Mouse (Mus musculus) kidney, postnatal 0 days (tissue): ENCODE data around the gene Cog4. TPM values are rescaled to one million over a fixed set of nuclear protein-coding genes. Genes with fewer than 3 reads are reported as not detected.

Source experiments
- ATAC-seq: fragments of 200-750 bp; cut with Nextera tagmentation; replicated peaks from 2 replicates; pipeline ENCODE4 v1.8.0; 2017; ENCODE audit warnings: low read depth, moderate number of reproducible peaks, moderate TSS enrichment, moderate library complexity; ENCODE audit not compliant: low FRiP score
- DNase-seq: peaks from one replicate; pipeline ENCODE4 v3.0.0-alpha.2; 2016; ENCODE audit warnings: low spot score
- H3K27ac ChIP-seq: fragments of 300-500 bp; sonication (generic); 2 replicates; pipeline ENCODE4 v1.5.1; 2014; ENCODE audit warnings: mild to moderate bottlenecking
- H3K27me3 ChIP-seq: fragments of 300-500 bp; sonication (generic); 2 replicates; pipeline ENCODE4 v1.6.1; 2014; ENCODE audit warnings: low read length, mixed read lengths; ENCODE audit not compliant: insufficient read depth
- H3K36me3 ChIP-seq: fragments of 300-500 bp; sonication (generic); 2 replicates; pipeline ENCODE4 v1.6.1; 2014; ENCODE audit warnings: low read length, mixed read lengths; ENCODE audit not compliant: insufficient read depth
- H3K4me1 ChIP-seq: fragments of 300-500 bp; sonication (generic); replicated peaks from 2 replicates; pipeline ENCODE4 v1.6.1; 2014; ENCODE audit warnings: antibody characterized with exemption, low read length, mixed read lengths; ENCODE audit not compliant: insufficient read depth
- H3K4me2 ChIP-seq: fragments of 300-500 bp; sonication (generic); 2 replicates; pipeline ENCODE4 v1.6.1; 2014; ENCODE audit warnings: mild to moderate bottlenecking, low read length, moderate library complexity, mixed read lengths
- H3K4me3 ChIP-seq: fragments of 300-500 bp; sonication (generic); replicated peaks from 2 replicates; pipeline ENCODE4 v1.5.1; 2014; ENCODE audit warnings: low read depth, low read length
- H3K9ac ChIP-seq: fragments of 300-500 bp; sonication (generic); 2 replicates; pipeline ENCODE4 v1.6.1; 2014; ENCODE audit warnings: low read depth, low read length
- H3K9me3 ChIP-seq: fragments of 300-500 bp; sonication (generic); replicated peaks from 2 replicates; pipeline ENCODE4 v1.6.1; 2016; ENCODE audit warnings: low read length, inconsistent platforms, mixed read lengths
- CTCF ChIP-seq: IDR thresholded peaks from 2 replicates; pipeline ENCODE4 v1.5.1; 2016; ENCODE audit warnings: antibody characterized with exemption, low read depth, mild to moderate bottlenecking, moderate library complexity
- WGBS: fragments of 180-500 bp; shearing (Covaris S2); extraction: QIAGEN DNeasy Blood & Tissue Kit; methylation state at CpG from one replicate; pipeline ENCODE4 v1.1.7; 2014; 5-methylcytosine and 5-hydroxymethylcytosine counted together
- polyA plus RNA-seq: library from polyadenylated mRNA; unstranded; fragments of >200 nt; fragmentation: Nextera tagmentation; extraction: Ambion mirVana; gene quantifications from 2 replicates; pipeline ENCODE4 v1.2.1, GENCODE M21; 2015

The Cog4 gene
- polyA plus RNA-seq, 1 experiment from 2014 or later = 47.2 TPM

- no peak overlapping the region for H3K4me2 ChIP-seq
- DNase-seq (no peak), ATAC-seq (no peak)
- TF ChIP-seq CTCF = no peak
- no peaks in the 10 kb centered on the region for H3K4me1 ChIP-seq
- no peak overlapping the region for H3K27ac ChIP-seq
- no peaks in the 10 kb centered on the region for H3K27me3 ChIP-seq
- 84% methylated on average over 10 of the region's 10 CpGs for WGBS
- H3K36me3 ChIP-seq = 0 out of 2 replicates have a peak, but pooled peaks cover 3% of the 10 kb centered on the region
- H3K9me3 ChIP-seq = no peaks in the 10 kb centered on the region
- H3K9ac ChIP-seq = no peak overlapping the region
- H3K4me3 ChIP-seq = no peak overlapping the region
Measured at GRCm38 (mm10) chr8:110894851-110895250, 48.5 kb downstream of the Cog4 start.

GRCm38 (mm10) chr8:110895254-110895653 lies 48.9 kb downstream of the Cog4 start:
- Histone ChIP-seq H3K4me1 (no peaks in the 10 kb centered on the region), H3K27ac (no peak overlapping the region), H3K4me3 (no peak overlapping the region), H3K27me3 (no peaks in the 10 kb centered on the region), H3K9ac (no peak overlapping the region), H3K9me3 (no peaks in the 10 kb centered on the region), H3K36me3 (0 out of 2 replicates have a peak, but pooled peaks cover 3% of the 10 kb centered on the region), H3K4me2 (no peak overlapping the region)
- DNase-seq (no peak), ATAC-seq (no peak)
- WGBS = 82% methylated on average over 9 of the region's 9 CpGs
- TF ChIP-seq CTCF = no peak

GRCm38 (mm10) chr8:110895812-110896211 lies 49.4 kb downstream of the Cog4 start:
- Histone ChIP-seq H3K27ac (no peak overlapping the region), H3K27me3 (no peaks in the 10 kb centered on the region), H3K4me3 (no peak overlapping the region), H3K9ac (no peak overlapping the region), H3K4me2 (no peak overlapping the region), H3K9me3 (no peaks in the 10 kb centered on the region), H3K4me1 (no peaks in the 10 kb centered on the region), H3K36me3 (0 out of 2 replicates have a peak, but pooled peaks cover 3% of the 10 kb centered on the region)
- no peak for DNase-seq
- ATAC-seq = no peak
- WGBS = 92% methylated on average over 13 of the region's 13 CpGs
- no peak for TF ChIP-seq CTCF

- no peak overlapping the region for H3K4me3 ChIP-seq
- TF ChIP-seq CTCF = no peak
- WGBS = 95% methylated on average over 6 of the region's 6 CpGs
Measured at GRCm38 (mm10) chr8:110897495-110897894, 51.1 kb downstream of the Cog4 start.

GRCm38 (mm10) chr8:110901056-110901455 lies 54.7 kb downstream of the Cog4 start:
- ATAC-seq (no peak), DNase-seq (no peak)
- H3K9ac ChIP-seq = no peak overlapping the region
- H3K27ac ChIP-seq = no peak overlapping the region
- H3K36me3 ChIP-seq = 0 out of 2 replicates have a peak, but pooled peaks cover 3% of the 10 kb centered on the region
- no peak for TF ChIP-seq CTCF
- WGBS = 58% methylated on average over 3 of the region's 3 CpGs
- no peak overlapping the region for H3K4me3 ChIP-seq
- H3K27me3 ChIP-seq = no peaks in the 10 kb centered on the region
- H3K4me1 ChIP-seq = no peaks in the 10 kb centered on the region; the same call in 1 of the 2 replicates
- no peak overlapping the region for H3K4me2 ChIP-seq
- no peaks in the 10 kb centered on the region for H3K9me3 ChIP-seq

More at GRCm38 (mm10) chr8:110897495-110897894, 51.1 kb downstream of the Cog4 start:
- ATAC-seq (no peak), DNase-seq (no peak)
- no peaks in the 10 kb centered on the region for H3K27me3 ChIP-seq
- H3K36me3 ChIP-seq = 0 out of 2 replicates have a peak, but pooled peaks cover 3% of the 10 kb centered on the region
- H3K4me1 ChIP-seq = no peaks in the 10 kb centered on the region; the same call in 1 of the 2 replicates
- H3K4me2 ChIP-seq = no peak overlapping the region
- H3K9me3 ChIP-seq = no peaks in the 10 kb centered on the region
- no peak overlapping the region for H3K9ac ChIP-seq
- H3K27ac ChIP-seq = no peak overlapping the region

GRCm38 (mm10) chr8:110901839-110902578 lies 55.6 kb downstream of the Cog4 start, which contains the start of gene Fuk:
Fuk (minus strand) TSS chr8:110902488.
- WGBS = 3% methylated on average over 30 of the region's 30 CpGs

More at GRCm38 (mm10) chr8:110901839-110902578, 55.6 kb downstream of the Cog4 start, which contains the start of gene Fuk:
- Histone ChIP-seq H3K9me3 (no peaks in the 10 kb centered on the region), H3K4me2 (peak within 1 kb of the TSS; percentile 63), H3K4me3 (peak within 1 kb of the TSS; percentile 71), H3K27ac (no peak within 1 kb of the TSS), H3K36me3 (0 out of 2 replicates have a peak, but pooled peaks cover 3% of the 10 kb centered on the region), H3K4me1 (no peaks in the 10 kb centered on the region; the same call in 1 of the 2 replicates), H3K9ac (peak within 1 kb of the TSS; percentile 74), H3K27me3 (no peaks in the 10 kb centered on the region)
- TF ChIP-seq CTCF = no peak
- peak; percentile 86 for DNase-seq
- peak; percentile 92 for ATAC-seq
